Mouse (Mus musculus) forebrain, embryonic 12.5 days (tissue): ENCODE data around the gene Apoc3. TPM values are rescaled to one million over a fixed set of nuclear protein-coding genes. Genes with fewer than 3 reads are reported as not detected.

Experiments
- ATAC-seq: fragments of 200-750 bp; cut with Nextera tagmentation; 2 replicates; pipeline ENCODE4 v1.8.0; 2017; ENCODE audit warnings: moderate TSS enrichment; ENCODE audit not compliant: low FRiP score
- H3K27ac ChIP-seq: fragments of 300-500 bp; sonication (generic); 2 replicates; pipeline ENCODE4 v1.5.1; 2016; ENCODE audit warnings: mild to moderate bottlenecking
- H3K27me3 ChIP-seq: fragments of 300-500 bp; sonication (generic); 2 replicates; pipeline ENCODE4 v1.6.1; 2016; ENCODE audit warnings: mild to moderate bottlenecking
- H3K36me3 ChIP-seq: fragments of 300-500 bp; sonication (generic); replicated peaks from 2 replicates; pipeline ENCODE4 v1.6.1; 2016; ENCODE audit warnings: mild to moderate bottlenecking
- H3K4me1 ChIP-seq: fragments of 300-500 bp; sonication (generic); 2 replicates; pipeline ENCODE4 v1.6.1; 2016
- H3K4me2 ChIP-seq: fragments of 300-500 bp; sonication (generic); 2 replicates; pipeline ENCODE4 v1.6.1; 2016; ENCODE audit warnings: mild to moderate bottlenecking, moderate library complexity
- H3K4me3 ChIP-seq: fragments of 300-500 bp; sonication (generic); replicated peaks from 2 replicates; pipeline ENCODE4 v1.5.1; 2016; ENCODE audit warnings: mild to moderate bottlenecking
- H3K9ac ChIP-seq: fragments of 300-500 bp; sonication (generic); 2 replicates; pipeline ENCODE4 v1.6.1; 2016; ENCODE audit warnings: mild to moderate bottlenecking
- H3K9me3 ChIP-seq: fragments of 300-500 bp; sonication (generic); 2 replicates; pipeline ENCODE4 v1.6.1; 2016
- WGBS: fragments of 180-500 bp; shearing (Covaris S2); methylation state at CpG from one replicate; pipeline ENCODE4 v1.1.7; 2016; 5-methylcytosine and 5-hydroxymethylcytosine counted together
- polyA plus RNA-seq: library from polyadenylated mRNA; unstranded; fragments of >200 nt; fragmentation: Nextera tagmentation; extraction: Ambion mirVana; gene quantifications from 2 replicates; pipeline ENCODE4 v1.2.1, GENCODE M21; 2016

Apoc3 gene
- polyA plus RNA-seq, 1 experiment from 2014 or later = not detected

GRCm38 (mm10) chr9:46227064-46227614, 8.3 kb downstream of the Apoc3 start:
- 80% methylated on average over 3 of the region's 3 CpGs for WGBS
- H3K27ac ChIP-seq = no peak overlapping the region
- H3K9ac ChIP-seq = no peak overlapping the region
- H3K4me1 ChIP-seq = peaks cover 11% of the 10 kb centered on the region
- H3K4me2 ChIP-seq = no peak overlapping the region
- H3K9me3 ChIP-seq = no peaks in the 10 kb centered on the region
- H3K27me3 ChIP-seq = peaks cover 22% of the 10 kb centered on the region; the same call in 1 of the 2 replicates
- no peak overlapping the region for H3K4me3 ChIP-seq
- peaks cover 12% of the 10 kb centered on the region for H3K36me3 ChIP-seq
- no peak for ATAC-seq

DNA sequence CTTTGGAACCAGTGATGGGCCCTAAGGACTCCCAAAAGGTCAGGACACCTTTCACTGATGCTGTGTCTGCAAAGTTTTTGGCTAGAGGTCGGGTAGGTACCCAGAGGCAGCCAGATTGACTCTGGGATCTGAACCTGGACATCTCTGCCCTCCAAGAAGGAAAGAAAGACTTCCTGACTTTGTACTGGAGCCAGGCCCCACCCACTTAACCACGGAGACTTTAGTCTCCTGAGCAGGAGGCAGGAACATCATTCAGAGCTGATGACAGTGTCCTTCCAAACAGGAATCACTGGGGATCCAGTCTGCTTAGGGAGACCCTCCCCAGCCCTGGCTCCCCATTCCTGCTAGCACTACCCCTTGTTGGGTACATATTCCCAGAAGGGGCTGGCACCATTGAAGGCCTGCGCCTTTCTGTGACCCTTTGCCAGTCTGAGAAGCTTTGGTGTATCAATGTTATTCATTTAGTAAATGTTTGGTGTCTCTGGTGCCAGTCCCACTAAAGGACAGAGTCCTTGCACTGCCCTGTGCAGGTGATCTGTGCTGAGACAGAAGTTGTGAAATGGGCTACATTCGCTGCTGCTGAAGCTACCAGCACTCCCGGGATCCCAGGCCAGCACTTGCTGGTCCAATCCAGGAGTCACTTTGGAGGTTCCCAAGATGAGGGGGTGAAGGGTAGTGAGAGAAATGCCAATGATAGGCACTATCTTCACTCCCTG, 10.3 kb downstream of the Apoc3 start:
- Histone ChIP-seq H3K9me3 (no peaks in the 10 kb centered on the region), H3K4me3 (no peak overlapping the region), H3K9ac (no peak overlapping the region), H3K27ac (no peak overlapping the region), H3K4me2 (no peak overlapping the region), H3K36me3 (peaks cover 32% of the 10 kb centered on the region), H3K27me3 (peaks cover 10% of the 10 kb centered on the region; the same call in 1 of the 2 replicates), H3K4me1 (peaks cover 3% of the 10 kb centered on the region; the same call in 1 of the 2 replicates)
- ATAC-seq = no peak
- WGBS = 75% methylated on average over 5 of the region's 5 CpGs

DNA sequence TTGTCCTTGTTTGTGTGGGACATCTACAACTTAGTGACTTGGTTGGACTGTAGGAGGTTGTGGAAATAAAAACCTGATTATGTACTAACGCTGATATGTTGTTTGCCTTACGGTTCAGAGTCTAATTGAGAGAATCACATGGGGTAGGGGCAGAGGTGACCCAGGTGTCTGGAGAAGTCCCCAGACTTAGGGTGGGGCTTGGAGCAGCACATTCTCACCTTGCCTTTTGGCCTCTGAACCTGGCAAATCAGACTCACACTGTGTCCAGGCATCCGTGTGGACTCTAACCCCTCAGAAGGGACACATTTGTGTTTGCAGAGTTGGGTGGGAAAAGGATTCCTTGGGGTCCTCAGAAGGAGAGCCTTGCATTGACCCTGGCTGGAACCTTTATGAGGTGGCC, 11.3 kb downstream of the Apoc3 start:
- no peak for ATAC-seq
- H3K9ac ChIP-seq = no peak overlapping the region

GRCm38 (mm10) chr9:46223090-46223489, 12.3 kb downstream of the Apoc3 start:
- Histone ChIP-seq H3K27me3 (no peaks in the 10 kb centered on the region), H3K4me3 (no peak overlapping the region), H3K27ac (no peak overlapping the region), H3K4me2 (no peak overlapping the region), H3K4me1 (no peaks in the 10 kb centered on the region), H3K36me3 (peaks cover 34% of the 10 kb centered on the region), H3K9ac (no peak overlapping the region), H3K9me3 (no peaks in the 10 kb centered on the region)
- 88% methylated on average over 6 of the region's 6 CpGs for WGBS
- ATAC-seq = no peak

More for the DNA sequence above, 11.3 kb downstream of the Apoc3 start:
- 90% methylated on average over 3 of the region's 3 CpGs for WGBS
- H3K4me1 ChIP-seq = no peaks in the 10 kb centered on the region
- H3K27ac ChIP-seq = no peak overlapping the region
- peaks cover 7% of the 10 kb centered on the region; the same call in 1 of the 2 replicates for H3K27me3 ChIP-seq
- H3K9me3 ChIP-seq = no peaks in the 10 kb centered on the region
- peaks cover 34% of the 10 kb centered on the region for H3K36me3 ChIP-seq
- H3K4me2 ChIP-seq = no peak overlapping the region
- no peak overlapping the region for H3K4me3 ChIP-seq

DNA sequence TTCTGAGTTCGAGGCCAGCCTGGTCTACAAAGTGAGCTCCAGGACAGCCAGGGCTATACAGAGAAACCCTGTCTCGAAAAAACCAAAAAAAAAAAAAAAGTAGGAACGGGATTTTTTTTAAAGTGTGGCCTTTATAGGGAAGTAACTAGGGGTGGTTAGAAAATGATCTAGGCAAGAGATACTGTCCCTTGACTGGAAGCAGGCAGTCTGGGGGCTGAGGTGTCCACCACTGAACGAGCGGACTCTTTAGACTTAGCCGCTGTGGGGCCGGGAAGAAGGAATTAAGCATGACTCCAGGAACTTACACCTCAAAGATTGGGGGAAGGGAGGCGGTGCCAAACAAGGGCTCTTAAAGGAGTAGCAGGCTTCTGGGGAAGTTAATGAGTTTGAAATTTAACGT, 17.3 kb downstream of the Apoc3 start:
- peaks cover 38% of the 10 kb centered on the region for H3K36me3 ChIP-seq
- H3K9me3 ChIP-seq = no peaks in the 10 kb centered on the region
- H3K27ac ChIP-seq = no peak overlapping the region
- no peak overlapping the region for H3K4me2 ChIP-seq
- no peaks in the 10 kb centered on the region for H3K4me1 ChIP-seq
- H3K27me3 ChIP-seq = no peaks in the 10 kb centered on the region
- no peak overlapping the region for H3K9ac ChIP-seq
- no peak for ATAC-seq
- no peak overlapping the region for H3K4me3 ChIP-seq
- WGBS = 77% methylated on average over 9 of the region's 9 CpGs

DNA sequence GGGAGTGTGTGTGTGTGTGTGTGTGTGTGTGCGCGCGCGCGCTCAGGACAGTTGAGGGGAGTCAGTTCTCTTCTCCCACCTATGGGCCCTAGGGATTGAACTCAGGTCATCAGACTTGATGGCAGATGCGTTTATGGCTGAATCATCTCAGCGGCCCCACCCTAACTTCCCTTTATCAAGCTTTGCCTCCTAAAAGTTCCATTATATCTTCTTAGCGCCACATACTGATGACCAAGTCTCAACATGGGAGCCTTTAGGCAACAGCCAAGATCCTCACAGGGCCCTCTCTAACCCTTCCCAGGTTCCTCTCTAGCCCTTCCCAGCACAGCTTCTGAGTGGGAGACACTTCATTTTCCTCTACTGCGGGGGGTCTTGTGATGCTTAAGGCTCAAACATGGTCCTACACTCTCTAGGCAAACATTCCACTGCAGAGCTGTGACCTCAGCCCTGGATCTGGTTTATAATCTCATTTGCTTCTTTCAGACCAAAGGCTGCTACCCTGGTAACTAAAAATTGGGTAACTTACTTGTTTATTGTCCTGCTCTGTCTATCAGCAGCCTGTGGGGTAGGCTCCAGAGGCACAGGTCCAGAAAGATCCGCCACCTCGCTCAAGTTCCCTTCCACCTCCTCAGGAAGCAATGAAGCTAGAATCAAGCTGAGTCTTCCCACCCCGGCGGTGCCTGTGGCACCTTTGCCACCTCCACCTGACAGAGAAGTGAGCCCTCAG, 18.5 kb downstream of the Apoc3 start:
- H3K4me1 ChIP-seq = no peaks in the 10 kb centered on the region
- no peaks in the 10 kb centered on the region for H3K9me3 ChIP-seq
- no peak overlapping the region for H3K4me3 ChIP-seq
- H3K9ac ChIP-seq = no peak overlapping the region
- 94% methylated on average over 13 of the region's 13 CpGs for WGBS
- H3K27me3 ChIP-seq = no peaks in the 10 kb centered on the region
- H3K36me3 ChIP-seq = peaks cover 40% of the 10 kb centered on the region
- no peak overlapping the region for H3K4me2 ChIP-seq
- ATAC-seq = no peak
- no peak overlapping the region for H3K27ac ChIP-seq

GRCm38 (mm10) chr9:46215338-46216322, 19.8 kb downstream of the Apoc3 start:
- H3K4me2 ChIP-seq = no peak overlapping the region
- no peaks in the 10 kb centered on the region for H3K9me3 ChIP-seq
- ATAC-seq = no peak
- peaks cover 39% of the 10 kb centered on the region for H3K36me3 ChIP-seq
- no peaks in the 10 kb centered on the region for H3K27me3 ChIP-seq
- 88% methylated on average over 11 of the region's 11 CpGs for WGBS
- H3K4me1 ChIP-seq = no peaks in the 10 kb centered on the region
- H3K4me3 ChIP-seq = no peak overlapping the region
- no peak overlapping the region for H3K27ac ChIP-seq
- H3K9ac ChIP-seq = no peak overlapping the region

DNA sequence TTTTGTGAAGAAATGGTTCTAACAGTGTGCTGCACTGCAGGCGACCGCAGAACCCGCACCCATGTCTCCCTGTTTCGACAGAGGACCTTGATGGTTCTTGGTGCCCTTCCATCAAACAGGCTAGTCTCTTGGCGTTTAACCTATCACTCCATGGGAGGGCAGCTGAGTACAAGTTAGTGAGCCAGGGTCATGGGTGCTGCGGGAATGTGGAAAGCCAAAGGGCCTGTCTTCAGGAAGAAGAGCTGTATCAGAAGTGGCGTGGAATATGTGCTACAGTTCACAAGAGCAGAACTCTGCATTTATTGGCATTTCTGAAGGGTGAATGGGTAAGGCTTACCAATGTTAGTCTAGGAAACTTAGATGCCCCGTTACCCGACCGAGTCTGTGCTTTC, 20.5 kb downstream of the Apoc3 start:
- WGBS = 93% methylated on average over 10 of the region's 10 CpGs
- no peaks in the 10 kb centered on the region for H3K9me3 ChIP-seq
- H3K4me2 ChIP-seq = no peak overlapping the region
- H3K4me1 ChIP-seq = no peaks in the 10 kb centered on the region
- no peak overlapping the region for H3K27ac ChIP-seq
- H3K27me3 ChIP-seq = no peaks in the 10 kb centered on the region
- peaks cover 36% of the 10 kb centered on the region for H3K36me3 ChIP-seq
- H3K4me3 ChIP-seq = no peak overlapping the region
- no peak for ATAC-seq
- no peak overlapping the region for H3K9ac ChIP-seq

DNA sequence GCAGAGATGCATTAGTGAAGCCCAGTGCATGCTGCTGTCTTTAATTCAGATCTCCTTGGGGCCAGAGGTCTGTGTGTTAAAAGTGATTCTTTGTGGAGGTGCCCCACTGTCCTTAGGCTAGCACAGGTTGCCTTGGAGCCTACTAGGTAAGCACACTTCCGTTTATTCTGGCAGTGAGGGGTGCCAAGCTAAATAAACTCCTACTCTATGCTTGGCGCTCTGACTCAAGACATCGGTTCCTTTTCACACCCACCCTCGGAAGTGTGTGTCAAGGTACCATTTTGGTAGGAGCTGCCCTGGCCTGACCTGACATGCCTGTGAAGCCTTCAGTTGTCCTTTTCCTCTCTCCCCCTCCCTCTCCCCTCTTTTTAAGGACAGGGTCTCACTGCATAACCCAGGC, 21.2 kb downstream of the Apoc3 start:
- no peaks in the 10 kb centered on the region for H3K9me3 ChIP-seq

GRCm38 (mm10) chr9:46210473-46210872, 25.0 kb downstream of the Apoc3 start:
- no peak for ATAC-seq
- Histone ChIP-seq H3K36me3 (peaks cover 67% of the 10 kb centered on the region), H3K4me3 (no peak overlapping the region), H3K27me3 (no peaks in the 10 kb centered on the region), H3K4me1 (no peaks in the 10 kb centered on the region), H3K9me3 (no peaks in the 10 kb centered on the region), H3K9ac (no peak overlapping the region), H3K27ac (no peak overlapping the region), H3K4me2 (no peak overlapping the region)
- 94% methylated on average over 12 of the region's 12 CpGs for WGBS

More for the DNA sequence above, 21.2 kb downstream of the Apoc3 start:
- no peak for ATAC-seq
- H3K9ac ChIP-seq = no peak overlapping the region
- peaks cover 39% of the 10 kb centered on the region for H3K36me3 ChIP-seq
- no peak overlapping the region for H3K4me2 ChIP-seq
- H3K4me3 ChIP-seq = no peak overlapping the region
- whole genome bisulfite sequencing = 92% methylated on average over 4 of the region's 4 CpGs
- H3K4me1 ChIP-seq = no peaks in the 10 kb centered on the region
- no peak overlapping the region for H3K27ac ChIP-seq
- H3K27me3 ChIP-seq = no peaks in the 10 kb centered on the region

GRCm38 (mm10) chr9:46208401-46208974, 26.9 kb downstream of the Apoc3 start:
- WGBS = 86% methylated on average over 13 of the region's 13 CpGs
- Histone ChIP-seq H3K9me3 (no peaks in the 10 kb centered on the region), H3K4me3 (no peak overlapping the region), H3K9ac (no peak overlapping the region), H3K4me2 (no peak overlapping the region), H3K27me3 (no peaks in the 10 kb centered on the region), H3K36me3 (peaks cover 75% of the 10 kb centered on the region), H3K27ac (no peak overlapping the region), H3K4me1 (no peaks in the 10 kb centered on the region)
- ATAC-seq = no peak
